Mouse (Mus musculus) inflammation-experienced regulatory T-cells (primary cell): ENCODE results near the gene Cldn3. TPM values are rescaled to one million over a fixed set of nuclear protein-coding genes. Genes with fewer than 3 reads are reported as not detected.

Experiments
- polyA plus RNA-seq, 2 experiments: library from polyadenylated mRNA; unstranded; fragments of 100-300 nt; shearing (Covaris generic); gene quantifications; one replicate each; pipeline ENCODE4 v1.2.1; 2017

Cldn3 gene
- 1 to 10 TPM in 1 of 2 experiments, not detected in 1; 1.4 TPM for polyA plus RNA-seq

GRCm38 (mm10) chr5:134985633-134986297 lies at the start of gene Cldn3:
Gene Cldn3 (plus strand): TSS chr5:134986214.

GRCm38 (mm10) chr5:134946857-134947255 lies 39.2 kb upstream of the Cldn3 start, which contains the start of gene Cldn4:
Gene Cldn4 (minus strand): TSS chr5:134946934.

GRCm38 (mm10) chr5:135008671-135009589 lies 22.9 kb downstream of the Cldn3 start, which contains the start of gene Abhd11:
Gene Abhd11 (plus strand): TSS chr5:135009152.

GRCm38 (mm10) chr5:135023344-135024173 lies 37.5 kb downstream of the Cldn3 start, which contains the start of gene Stx1a:
Gene Stx1a (plus strand): TSS chr5:135023482.

Other genes with a start within 250 kb of the Cldn3 start
- gene Eln, start 238.9 kb upstream of the Cldn3 start, polyA plus RNA-seq: under 1 TPM; 0.19 to 0.37 TPM
- gene Tmem270, start 79.5 kb upstream of the Cldn3 start, polyA plus RNA-seq: not detected
- gene Cldn13, start 70.7 kb upstream of the Cldn3 start, polyA plus RNA-seq: not detected
- gene Mettl27, start 53.8 kb upstream of the Cldn3 start, polyA plus RNA-seq: 10 to 100 TPM in 1 of 2 experiments, 1 to 10 TPM in 1; 8.9 to 11.3 TPM
- under 1 TPM in 1 of 2 experiments, not detected in 1; 0.11 TPM for gene Cldn4, start 39.3 kb upstream of the Cldn3 start, polyA plus RNA-seq
- gene Abhd11, start 22.9 kb downstream of the Cldn3 start, polyA plus RNA-seq: 10 to 100 TPM; 65.6 to 77.7 TPM
- 10 to 100 TPM; 17.8 to 18.6 TPM for gene Stx1a, start 37.3 kb downstream of the Cldn3 start, polyA plus RNA-seq
- gene Dnajc30, start 78.0 kb downstream of the Cldn3 start, polyA plus RNA-seq: 10 to 100 TPM; 15.5 to 16.3 TPM
- 100 to 1,000 TPM; 106 to 121 TPM for gene Bud23, start 78.7 kb downstream of the Cldn3 start, polyA plus RNA-seq
- gene Vps37d, start 92.1 kb downstream of the Cldn3 start, polyA plus RNA-seq: 1 to 10 TPM in 1 of 2 experiments, under 1 TPM in 1; 0.17 to 1.8 TPM
- gene Mlxipl, start 103.7 kb downstream of the Cldn3 start, polyA plus RNA-seq: 1 to 10 TPM in 1 of 2 experiments, under 1 TPM in 1; 0.34 to 1.3 TPM
- 10 to 100 TPM; 18.3 to 26.6 TPM for gene Tbl2, start 163.4 kb downstream of the Cldn3 start, polyA plus RNA-seq
- gene Bcl7b, start 182.1 kb downstream of the Cldn3 start, polyA plus RNA-seq: 100 to 1,000 TPM in 1 of 2 experiments, 10 to 100 TPM in 1; 79.4 to 103 TPM
- gene Baz1b, start 201.1 kb downstream of the Cldn3 start, polyA plus RNA-seq: 10 to 100 TPM; 47.8 to 58.8 TPM